Mouse (Mus musculus): Measurements from ENCODE around the gene Ripor3.

GRCm38 (mm10) chr2:167940636-167941035 lies 69.8 kb downstream of the Ripor3 start:
- TF ChIP-seq CTCF (IDR thresholded peaks at IDR 0.05; ENCODE audit: low read depth) (no peak), EP300 (optimal IDR thresholded peaks at IDR 0.05) (no peak)

All from stomach, postnatal 0 days (tissue).